ENCODE assay signal across 29 mouse cellular contexts in genomic region chr2:12138765-12139368, GRCm38 (mm10).
A peak's percentile ranks its signal among the peaks of the same experiment; 100 is the strongest.
DNase-seq lines count a peak whose midpoint lies in the region; ATAC-seq lines count a peak whose summit lies in the region.
"Had no signal": no experiment of that assay in that cellular context is flagged by ENCODE, and none has a peak within 500 bp of the region (broad histone marks: within the 10 kb centered on the region; RNA-seq: fewer than 3 reads in every experiment).

No protein-coding gene starts in this region.

- WGBS in heart, embryonic 11.5 days (ENCODE audit: insufficient replicate concordance), result 71% methylated on average over 5 of the region's 5 CpGs
- WGBS in liver, embryonic 11.5 days, result 74% methylated on average over 5 of the region's 5 CpGs

- H3K36me3 ChIP-seq in heart, embryonic 11.5 days (ENCODE audit: control insufficient read depth, insufficient read depth, low read length), result no peaks in the 10 kb centered on the region
- H3K36me3 ChIP-seq in liver, embryonic 11.5 days (ENCODE audit: control insufficient read depth, insufficient read depth, low read length), result no peaks in the 10 kb centered on the region
- H3K36me3 ChIP-seq: heart, embryonic 15.5 days; liver, embryonic 15.5 days; midbrain, embryonic 15.5 days; neural tube, embryonic 13.5 days had no signal

- no peak overlapping the region for H3K9ac ChIP-seq in heart, embryonic 11.5 days (ENCODE audit: low read depth, low read length)
- no peak overlapping the region for H3K9ac ChIP-seq in liver, embryonic 11.5 days (ENCODE audit: low read depth, low read length)
- H3K9ac ChIP-seq: embryonic facial prominence, embryonic 13.5 days; heart, embryonic 15.5 days; limb, embryonic 12.5 days; liver, embryonic 15.5 days; midbrain, embryonic 15.5 days; neural tube, embryonic 13.5 days had no signal

- ATAC-seq in heart, embryonic 11.5 days (replicated peaks; ENCODE audit: insufficient number of reproducible peaks, low FRiP score, low TSS enrichment), result peak; percentile 42; the same call in 1 of the 2 replicates
- ATAC-seq in liver, embryonic 11.5 days (replicated peaks; ENCODE audit: low FRiP score), result peak; percentile 71
- ATAC-seq: forebrain, embryonic 14.5 days; hindbrain, embryonic 16.5 days; intestine, embryonic 16.5 days; lung, postnatal 0 days; midbrain, embryonic 15.5 days had no signal

- H3K4me1 ChIP-seq in heart, embryonic 11.5 days (ENCODE audit: control insufficient read depth, insufficient read depth, low read length), result no peaks in the 10 kb centered on the region
- H3K4me1 ChIP-seq in liver, embryonic 11.5 days (replicated peaks; ENCODE audit: control insufficient read depth, insufficient read depth, low read length), result no peaks in the 10 kb centered on the region
- H3K4me1 ChIP-seq: embryonic facial prominence, embryonic 13.5 days; heart, embryonic 15.5 days; limb, embryonic 12.5 days; liver, embryonic 15.5 days; midbrain, embryonic 15.5 days; neural tube, embryonic 13.5 days had no signal

- no peaks in the 10 kb centered on the region for H3K9me3 ChIP-seq in heart, embryonic 11.5 days (replicated peaks; ENCODE audit: control insufficient read depth, low read length)
- no peaks in the 10 kb centered on the region for H3K9me3 ChIP-seq in liver, embryonic 11.5 days (ENCODE audit: control insufficient read depth, low read length)
- H3K9me3 ChIP-seq: embryonic facial prominence, embryonic 13.5 days; heart, embryonic 15.5 days; limb, embryonic 12.5 days; liver, embryonic 15.5 days; midbrain, embryonic 15.5 days; neural tube, embryonic 13.5 days had no signal

- H3K4me3 ChIP-seq in heart, embryonic 11.5 days (ENCODE audit: low read depth, low read length), result no peak overlapping the region
- no peak overlapping the region for H3K4me3 ChIP-seq in liver, embryonic 11.5 days (ENCODE audit: low read depth, low read length)
- H3K4me3 ChIP-seq: embryonic facial prominence, embryonic 13.5 days; gastrocnemius, adult 2 months; heart, embryonic 15.5 days; layer of hippocampus, adult 2 months; limb, embryonic 12.5 days; liver, embryonic 15.5 days; midbrain, embryonic 15.5 days; myocyte; neural tube, embryonic 13.5 days had no signal

- DNase-seq in heart, adult 9 months (ENCODE audit: low spot score in 2 of 2), result no peak
- peak; percentile 6 for DNase-seq in A20 (ENCODE audit: low read depth, low spot score)
- DNase-seq in MN1 (ENCODE audit: low spot score), result peak; percentile 9
- DNase-seq in liver, embryonic 11.5 days (ENCODE audit: low spot score), result no peak
- DNase-seq in urinary bladder, postnatal 4 days (ENCODE audit: low spot score in 2 of 2), result no peak
- no peak for DNase-seq in lung, adult 18-20 months
- no peak for DNase-seq in adrenal gland, postnatal 36 days
- DNase-seq: cerebellum, adult 11-12 months; cerebellum, postnatal 36 days; embryo, embryonic 11 days; gastrocnemius, adult 2 months; kidney, postnatal 25 days; layer of hippocampus, postnatal 36 days; retina, postnatal 1 day; thymus, postnatal 14 days had no signal

- H3K27me3 ChIP-seq in heart, embryonic 11.5 days (ENCODE audit: control insufficient read depth, insufficient read depth, low read length), result no peaks in the 10 kb centered on the region
- H3K27me3 ChIP-seq in liver, embryonic 11.5 days (replicated peaks; ENCODE audit: control insufficient read depth, insufficient read depth, low read length), result no peaks in the 10 kb centered on the region
- H3K27me3 ChIP-seq: embryonic facial prominence, embryonic 13.5 days; heart, embryonic 15.5 days; limb, embryonic 12.5 days; liver, embryonic 15.5 days; midbrain, embryonic 15.5 days; neural tube, embryonic 13.5 days had no signal

- H3K27ac ChIP-seq in heart, embryonic 11.5 days (ENCODE audit: low read depth, low read length), result no peak overlapping the region
- H3K27ac ChIP-seq in liver, embryonic 11.5 days (ENCODE audit: low read depth, low read length), result no peak overlapping the region
- H3K27ac ChIP-seq: embryonic facial prominence, embryonic 13.5 days; gastrocnemius, adult 2 months; heart, embryonic 15.5 days; layer of hippocampus, adult 2 months; limb, embryonic 12.5 days; liver, embryonic 15.5 days; macrophage; midbrain, embryonic 15.5 days; neural tube, embryonic 13.5 days had no signal

- H3K4me2 ChIP-seq in heart, embryonic 11.5 days, result no peak overlapping the region
- H3K4me2 ChIP-seq in liver, embryonic 11.5 days, result no peak overlapping the region
- H3K4me2 ChIP-seq: embryonic facial prominence, embryonic 13.5 days; heart, embryonic 15.5 days; limb, embryonic 12.5 days; liver, embryonic 15.5 days; midbrain, embryonic 15.5 days; neural tube, embryonic 13.5 days had no signal

Comparison
In these comparisons a context has a peak if more than half of its experiments do, and no peak if none do; other contexts are left out.
1. DNase-seq: peak in A20 (single experiment) and MN1 (single experiment); none in heart, adult 9 months (0 of 2), liver, embryonic 11.5 days (single experiment), urinary bladder, postnatal 4 days (0 of 2), lung, adult 18-20 months (0 of 2) and adrenal gland, postnatal 36 days (0 of 2).